Mouse (Mus musculus) cortical plate, adult 2 months (tissue): ENCODE measurements around the gene Spon1. TPM values are rescaled to one million over a fixed set of nuclear protein-coding genes. Genes with fewer than 3 reads are reported as not detected.

Source experiments
- H3K27ac ChIP-seq: fragments of 200-500 bp; 2 replicates; pipeline ENCODE4 v1.5.1; 2012; ENCODE audit warnings: low read length, control low read depth, inconsistent platforms; ENCODE audit not compliant: insufficient read depth
- H3K4me1 ChIP-seq: fragments of 200-500 bp; 2 replicates; pipeline ENCODE4 v1.6.1; 2011; ENCODE audit warnings: low read length; ENCODE audit not compliant: control insufficient read depth, insufficient read depth
- H3K4me3 ChIP-seq: fragments of 200-500 bp; 2 replicates; pipeline ENCODE4 v1.5.1; 2011; ENCODE audit warnings: mild to moderate bottlenecking, low read length, control low read depth; ENCODE audit not compliant: insufficient read depth
- CTCF ChIP-seq: fragments of 200-500 bp; IDR thresholded peaks from 2 replicates; pipeline ENCODE4 v1.5.1; 2011; ENCODE audit warnings: mild to moderate bottlenecking, control low read depth, low read length; ENCODE audit not compliant: insufficient read depth; ENCODE audit errors: extremely low read depth
- POLR2A ChIP-seq: fragments of 200-500 bp; IDR thresholded peaks from 2 replicates; pipeline ENCODE4 v1.6.1; 2011; ENCODE audit warnings: mild to moderate bottlenecking, low read length, control low read depth; ENCODE audit not compliant: insufficient read depth; ENCODE audit errors: extremely low read depth
- polyA plus RNA-seq: library from polyadenylated mRNA; depleted of rRNA; stranded (reverse); fragments of >200 nt; gene quantifications from 2 replicates; pipeline ENCODE4 v1.2.3, GENCODE M21; 2012

Gene Spon1
- polyA plus RNA-seq, 1 experiment, result 21.5 TPM

DNA sequence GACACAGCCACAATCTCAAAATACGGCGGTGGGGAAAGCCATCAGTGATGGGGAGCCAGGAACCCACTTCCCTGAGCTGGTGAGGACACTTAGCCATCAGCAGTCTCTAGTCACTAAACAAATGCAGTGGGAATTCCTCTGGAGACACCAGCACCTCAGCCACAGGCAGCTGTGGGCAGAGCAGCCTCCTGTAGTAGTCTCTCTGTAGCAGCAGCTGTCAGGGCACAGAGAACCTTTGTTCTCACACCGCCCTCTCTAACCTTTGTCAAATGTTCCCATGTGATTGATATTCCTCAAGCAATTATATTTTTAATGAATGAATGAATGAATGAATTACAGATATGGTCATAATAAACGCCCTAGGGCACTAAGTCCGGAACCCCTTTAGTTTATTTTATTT lies 305.6 kb downstream of the Spon1 start:
- Histone ChIP-seq H3K27ac (no peak overlapping the region), H3K4me1 (peaks cover 7% of the 10 kb centered on the region), H3K4me3 (no peak overlapping the region)
- TF ChIP-seq POLR2A (no peak), CTCF (no peak)

DNA sequence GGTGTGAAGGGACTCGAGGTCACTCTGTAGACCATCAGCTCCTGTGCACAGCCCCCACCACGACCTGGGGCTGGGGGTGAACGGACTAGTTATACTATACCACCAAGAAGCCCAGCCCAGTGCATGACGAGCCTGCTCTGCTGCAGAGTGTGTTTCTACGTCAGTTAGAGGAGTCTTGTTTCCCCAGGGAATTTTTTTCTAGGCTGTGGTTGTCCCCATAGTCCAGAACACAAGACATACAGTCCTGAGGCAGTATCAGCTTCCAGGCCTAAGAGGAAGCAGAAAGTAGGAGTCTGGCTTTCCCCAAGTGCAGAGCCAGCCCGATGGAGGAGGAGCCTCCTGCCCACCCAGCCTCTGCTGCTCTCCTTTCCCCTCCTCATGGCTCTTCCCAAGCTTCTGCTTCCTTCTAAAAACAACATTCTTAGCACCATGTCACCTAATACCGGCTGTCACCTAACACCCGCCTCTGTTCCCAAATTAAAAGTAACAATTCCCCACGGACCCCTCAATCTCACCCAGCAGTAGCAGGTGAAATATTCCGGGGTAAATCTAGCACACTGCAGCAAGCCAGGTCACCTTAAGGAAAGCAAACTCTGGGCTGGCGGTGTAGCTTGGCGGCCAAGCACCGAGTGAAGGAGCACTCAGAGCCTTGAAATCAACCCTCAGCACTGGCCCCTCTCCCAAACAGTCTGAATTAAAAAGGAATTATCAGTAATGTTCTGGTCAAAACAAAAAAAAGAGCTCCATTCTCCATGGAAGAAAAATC lies 306.2 kb downstream of the Spon1 start:
- Histone ChIP-seq H3K4me3 (no peak overlapping the region), H3K4me1 (peaks cover 7% of the 10 kb centered on the region), H3K27ac (peak overlapping the region; percentile 21; the same call in 1 of the 2 replicates)
- no peak for TF ChIP-seq POLR2A

DNA sequence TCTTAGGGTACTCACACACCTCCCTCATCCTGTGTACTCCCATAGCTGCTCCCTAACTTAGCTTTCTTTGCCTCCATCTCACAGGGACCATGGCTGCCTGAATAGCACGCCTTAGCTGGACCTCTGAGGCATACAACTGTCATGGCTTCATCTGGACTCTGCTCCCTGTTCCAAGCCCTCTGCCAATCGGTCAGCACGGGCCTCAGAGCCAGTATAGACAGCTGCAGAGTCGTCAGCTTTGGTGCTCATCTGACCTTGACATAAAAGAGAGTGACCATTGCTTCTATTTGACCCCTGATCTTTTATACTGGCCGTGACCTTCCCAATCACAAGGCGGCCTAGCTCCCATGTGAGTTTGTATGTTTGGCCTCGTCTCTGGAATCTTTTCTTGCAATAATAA lies 308.3 kb downstream of the Spon1 start:
- no peak for TF ChIP-seq CTCF
- no peak for TF ChIP-seq POLR2A
- H3K4me3 ChIP-seq, result no peak overlapping the region
- H3K27ac ChIP-seq, result no peak overlapping the region
- peaks cover 7% of the 10 kb centered on the region for H3K4me1 ChIP-seq

DNA sequence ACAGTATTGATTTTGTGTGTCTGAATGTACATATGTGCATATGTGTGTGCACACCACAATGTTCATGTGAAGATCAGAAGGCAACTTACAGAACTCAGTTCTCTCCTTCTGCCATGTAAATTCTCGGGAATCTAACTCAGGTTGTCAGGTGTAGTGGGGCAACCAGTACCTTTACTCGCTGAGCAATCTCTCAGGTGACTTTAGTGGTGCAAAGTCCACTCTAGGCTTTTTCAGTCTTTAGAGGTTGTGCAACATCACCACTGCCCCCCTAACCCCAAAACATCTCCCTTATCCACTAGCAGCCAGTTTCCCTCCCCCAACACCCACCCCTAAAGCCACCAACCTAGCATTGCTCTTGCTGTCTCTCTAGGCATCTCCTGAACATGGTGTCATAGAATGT lies 308.8 kb downstream of the Spon1 start:
- no peak for TF ChIP-seq POLR2A
- TF ChIP-seq CTCF, result no peak
- H3K27ac ChIP-seq, result no peak overlapping the region
- H3K4me1 ChIP-seq, result peaks cover 7% of the 10 kb centered on the region
- no peak overlapping the region for H3K4me3 ChIP-seq

DNA sequence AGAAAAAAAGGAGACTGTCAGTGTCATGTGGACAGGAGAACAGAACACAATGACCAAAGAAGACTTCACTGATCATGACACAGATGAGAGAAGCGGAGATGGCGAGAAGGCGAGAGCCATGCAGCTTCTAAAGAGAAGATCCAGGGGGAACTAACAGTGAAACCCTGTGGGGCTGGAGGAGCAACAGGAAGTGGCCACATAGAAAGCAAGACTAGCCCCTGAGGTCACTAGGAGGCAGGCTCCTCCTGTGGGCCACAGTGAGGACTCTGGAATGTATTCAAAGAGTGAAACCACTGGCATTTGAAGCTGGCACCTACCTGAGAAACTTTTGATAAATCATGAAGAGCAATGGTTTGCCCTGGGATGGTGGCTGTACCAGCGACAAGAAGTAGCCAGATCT lies 313.5 kb downstream of the Spon1 start:
- Histone ChIP-seq H3K27ac (no peak overlapping the region), H3K4me3 (no peak overlapping the region), H3K4me1 (peaks cover 4% of the 10 kb centered on the region)
- TF ChIP-seq CTCF (no peak), POLR2A (no peak)

DNA sequence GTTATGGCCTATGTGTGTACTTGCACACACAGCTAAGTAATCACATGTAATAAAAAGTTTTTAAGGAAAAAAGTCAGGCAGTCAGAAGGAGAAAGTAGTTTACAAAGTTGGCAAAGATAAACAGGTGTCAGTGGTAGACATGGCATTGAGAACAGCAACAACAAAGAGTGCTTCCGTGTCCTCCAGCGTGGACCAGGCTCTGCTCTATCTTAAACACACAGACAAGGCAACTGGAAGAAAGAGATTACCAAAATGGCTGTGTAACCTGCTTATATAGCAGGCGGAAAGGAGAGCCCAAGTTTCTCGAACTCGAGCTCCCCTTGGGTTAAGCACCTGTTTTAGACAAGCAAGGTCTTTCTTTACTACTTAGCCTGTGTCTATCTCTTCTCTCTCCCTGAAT lies 314.5 kb downstream of the Spon1 start:
- TF ChIP-seq POLR2A (no peak), CTCF (no peak)
- no peak overlapping the region for H3K4me3 ChIP-seq
- no peak overlapping the region for H3K27ac ChIP-seq
- H3K4me1 ChIP-seq, result peaks cover 4% of the 10 kb centered on the region

DNA sequence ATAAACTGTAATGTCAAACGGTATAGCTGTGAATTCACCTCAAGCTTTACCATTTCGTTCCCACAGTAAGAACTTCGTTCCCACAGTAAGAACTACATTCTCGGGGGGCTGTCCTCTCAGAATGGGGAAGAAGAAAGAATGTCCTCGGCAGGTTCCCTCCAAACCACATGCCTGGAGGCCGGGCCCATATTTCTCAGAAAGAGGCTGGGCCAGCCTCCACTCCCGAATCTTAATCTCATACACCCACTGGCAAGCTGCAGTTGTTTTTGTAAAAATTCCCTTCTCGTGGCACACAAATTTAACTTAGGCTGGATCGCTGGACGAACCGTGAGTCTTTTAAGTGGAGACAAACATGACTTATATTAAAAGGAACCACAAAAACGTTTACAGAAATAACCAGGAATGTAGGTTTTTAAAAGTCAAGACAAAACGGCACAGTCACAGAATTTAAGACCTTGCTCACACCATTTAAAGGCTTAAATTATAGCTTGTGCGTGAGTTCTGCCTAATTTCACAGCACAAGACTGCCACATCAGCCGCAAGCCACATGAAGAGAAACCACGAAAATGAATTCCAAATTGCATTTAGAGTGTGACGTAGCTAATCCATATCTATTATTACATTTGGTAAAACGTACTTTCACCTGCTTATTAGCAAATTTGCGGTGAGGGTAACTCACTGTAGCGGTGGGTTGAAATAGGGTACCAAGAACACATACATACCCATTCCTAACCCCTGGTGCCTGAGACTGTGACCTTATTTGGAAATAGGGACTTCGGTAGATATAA lies 316.0 kb downstream of the Spon1 start:
- Histone ChIP-seq H3K27ac (no peak overlapping the region), H3K4me3 (no peak overlapping the region), H3K4me1 (peaks cover 5% of the 10 kb centered on the region)
- no peak for TF ChIP-seq POLR2A
- TF ChIP-seq CTCF, result no peak

DNA sequence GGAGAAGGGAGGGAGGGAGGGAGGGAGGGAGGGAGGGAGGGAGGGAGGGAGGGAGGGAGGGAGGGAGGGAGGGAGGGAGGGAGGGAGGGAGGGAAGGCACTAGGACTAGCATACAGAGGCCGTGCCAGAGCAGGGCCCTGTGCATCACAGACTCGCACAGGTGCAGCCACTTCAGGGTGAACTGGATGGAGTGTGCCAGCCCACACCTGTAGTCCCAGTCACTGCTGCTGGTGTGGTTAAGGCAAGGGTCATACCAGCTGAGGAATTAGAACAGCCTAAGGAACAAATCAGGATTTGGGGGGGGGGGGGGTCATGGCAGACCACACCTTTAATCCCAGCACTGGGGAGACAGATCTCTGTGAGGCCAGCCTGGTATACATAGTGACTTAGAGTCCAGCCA lies 317.3 kb downstream of the Spon1 start:
- Histone ChIP-seq H3K4me1 (peaks cover 5% of the 10 kb centered on the region), H3K27ac (no peak overlapping the region), H3K4me3 (no peak overlapping the region)
- TF ChIP-seq CTCF, result no peak
- no peak for TF ChIP-seq POLR2A

DNA sequence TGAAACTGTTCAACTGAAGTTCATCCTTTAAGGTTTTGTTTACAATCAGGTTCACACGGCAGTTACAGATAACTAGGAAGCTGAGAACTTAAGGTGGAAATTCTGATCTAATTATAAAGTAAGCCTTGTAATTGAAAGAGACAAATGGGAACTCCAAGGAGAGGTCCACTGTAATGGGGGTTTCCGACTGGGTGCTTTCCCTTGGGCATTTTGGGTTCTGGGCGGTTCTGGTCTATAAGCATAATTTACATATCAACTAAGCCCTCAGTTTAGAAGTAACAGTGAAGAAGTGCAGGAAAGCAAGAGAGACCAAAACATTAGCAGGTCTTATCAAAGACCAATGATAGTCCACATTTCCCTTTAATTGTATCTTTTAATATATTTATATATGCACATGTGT lies 318.0 kb downstream of the Spon1 start:
- TF ChIP-seq CTCF (no peak), POLR2A (no peak)

DNA sequence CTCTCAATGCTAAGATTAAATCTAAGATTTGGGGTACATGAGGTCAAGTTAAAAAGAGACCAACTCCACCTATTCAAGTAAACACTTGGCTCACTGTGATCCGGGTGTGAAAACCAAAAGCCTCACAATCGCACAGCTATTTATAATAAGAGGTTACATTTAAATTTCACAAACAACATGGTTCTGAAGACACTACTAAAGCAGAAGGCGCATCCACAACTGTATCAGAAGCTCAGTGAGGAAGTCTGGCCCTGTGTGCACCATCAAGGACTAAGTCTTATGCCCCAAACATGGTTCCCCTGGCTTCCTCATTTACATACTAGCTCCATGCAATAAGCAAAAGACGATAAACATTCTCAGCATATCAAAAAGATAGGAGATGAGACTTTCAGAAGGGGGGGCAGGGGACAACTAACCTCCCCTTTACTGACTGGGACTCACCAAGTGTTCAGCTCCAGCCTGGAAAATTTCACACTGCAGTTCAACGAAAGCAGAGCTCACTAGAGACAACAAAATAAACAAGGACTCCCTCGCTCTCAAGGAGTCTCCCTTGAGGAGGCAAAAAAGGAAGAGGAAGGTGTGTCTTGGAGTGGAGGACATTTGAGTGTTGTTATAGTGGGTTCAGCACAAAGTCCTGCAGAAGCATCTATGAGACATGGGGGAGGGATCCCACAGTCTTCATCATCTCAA lies 320.4 kb downstream of the Spon1 start:
- Histone ChIP-seq H3K4me3 (no peak overlapping the region), H3K4me1 (peaks cover 3% of the 10 kb centered on the region), H3K27ac (no peak overlapping the region)
- TF ChIP-seq CTCF (no peak), POLR2A (no peak)

More for the DNA sequence above, 318.0 kb downstream of the Spon1 start:
- Histone ChIP-seq H3K4me1 (peaks cover 5% of the 10 kb centered on the region), H3K4me3 (no peak overlapping the region), H3K27ac (no peak overlapping the region)
